Mouse (Mus musculus): Measurements from ENCODE around the gene Gpatch3.

DNA sequence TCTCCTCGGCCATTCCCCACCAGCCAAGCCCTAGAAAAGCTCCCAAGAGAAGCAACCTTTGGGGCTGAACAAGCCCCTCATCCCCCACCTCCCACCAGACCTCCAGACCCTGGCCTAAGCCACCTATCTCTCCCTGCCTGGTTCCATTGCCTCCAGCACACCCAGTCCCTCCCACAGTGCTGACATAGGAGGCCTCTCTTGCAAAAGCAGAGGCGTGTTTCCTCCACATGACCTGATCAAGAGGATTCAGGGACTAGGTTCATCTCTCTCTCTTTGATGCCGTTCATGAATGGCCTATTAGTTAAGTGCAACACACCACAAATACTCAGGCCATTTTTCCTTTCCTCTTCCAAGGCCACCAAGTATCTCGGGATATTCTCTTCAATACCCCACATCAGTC, 14.7 kb upstream of the Gpatch3 start:
- TF ChIP-seq POLR2A (IDR thresholded peaks at IDR 0.05; ENCODE audit: borderline replicate concordance, low read depth, low read length) (no peak), CTCF (IDR thresholded peaks at IDR 0.05; ENCODE audit: low read depth, low read length) (no peak)
